Mouse (Mus musculus) frontal cortex, adult (tissue): ENCODE data around the gene Ghsr.
A peak's percentile ranks its signal among the peaks of the same experiment; 100 is the strongest.
"Not testable (repeated sequence)": the region's sequence is repeated elsewhere in the genome, so short reads cannot be mapped to it uniquely, and the experiment has no call there.

Experiments
- ATAC-seq: cut with Nextera tagmentation; 2 replicates; pipeline ENCODE4 v1.9.2; 2017; ENCODE audit warnings: mild to moderate bottlenecking, moderate library complexity, mixed read lengths; ENCODE audit not compliant: low TSS enrichment

The Ghsr gene

DNA sequence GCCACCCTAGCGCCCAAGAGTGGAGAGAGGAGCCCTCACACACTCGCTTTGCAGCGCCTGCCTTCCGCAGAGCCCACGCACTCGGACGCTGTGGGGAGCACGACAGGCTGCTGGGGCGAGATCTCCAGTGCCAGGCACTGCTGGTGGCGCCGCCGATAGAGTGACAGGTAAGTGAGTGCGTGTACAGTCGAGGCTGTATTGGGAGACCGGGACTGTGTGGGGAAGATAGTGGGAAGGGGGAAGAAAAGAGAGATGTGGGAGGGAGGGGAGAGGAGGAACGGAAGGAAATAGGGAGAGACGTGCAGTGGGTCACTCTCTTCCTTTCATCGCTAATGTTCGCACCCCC is at the start of gene Ghsr:
Gene Ghsr, plus strand, starts transcription at position 76 of the 346 bp plus-strand sequence.
- peak; percentile 73; the same call in 1 of the 2 replicates for ATAC-seq

DNA sequence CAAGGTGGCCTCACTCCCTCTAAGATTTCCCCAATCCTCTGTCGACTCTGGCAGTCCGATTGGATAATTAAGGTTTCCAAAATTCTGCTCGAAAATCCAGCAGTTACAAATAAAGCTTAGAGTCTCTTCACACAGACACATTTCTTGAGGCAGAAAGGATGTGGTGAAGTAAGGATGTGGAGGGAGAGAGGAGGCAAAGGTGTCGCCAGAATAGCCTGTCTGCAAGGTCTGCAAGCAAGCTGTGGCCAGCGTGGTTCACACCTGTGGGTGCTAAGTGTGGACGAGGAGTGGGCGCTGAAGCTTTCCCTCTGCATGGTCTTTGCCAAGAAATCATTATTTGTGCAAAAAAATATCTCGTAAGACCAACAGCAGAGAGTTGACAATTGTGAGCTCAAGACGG is 48.6 kb upstream of the Ghsr start:
- no peak for ATAC-seq

DNA sequence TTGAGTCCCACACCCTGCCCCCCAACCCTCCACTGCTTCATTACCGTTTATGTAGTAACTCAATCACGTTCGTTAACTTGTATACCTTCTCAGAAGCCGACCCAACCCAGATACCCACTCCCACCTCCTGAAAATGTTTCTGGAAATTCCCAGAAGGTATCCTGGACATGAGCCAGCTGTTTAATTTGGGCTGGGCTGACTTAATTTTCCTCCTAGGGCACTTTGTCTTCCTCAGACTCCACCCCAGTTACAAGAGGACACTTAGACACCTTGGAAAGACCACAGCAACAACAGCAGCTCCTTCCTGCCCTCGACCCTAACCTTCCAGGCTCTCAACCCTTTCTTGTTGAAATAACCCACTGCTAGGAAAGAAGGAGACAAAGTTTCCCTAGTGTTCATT is 47.6 kb upstream of the Ghsr start:
- ATAC-seq: no peak

DNA sequence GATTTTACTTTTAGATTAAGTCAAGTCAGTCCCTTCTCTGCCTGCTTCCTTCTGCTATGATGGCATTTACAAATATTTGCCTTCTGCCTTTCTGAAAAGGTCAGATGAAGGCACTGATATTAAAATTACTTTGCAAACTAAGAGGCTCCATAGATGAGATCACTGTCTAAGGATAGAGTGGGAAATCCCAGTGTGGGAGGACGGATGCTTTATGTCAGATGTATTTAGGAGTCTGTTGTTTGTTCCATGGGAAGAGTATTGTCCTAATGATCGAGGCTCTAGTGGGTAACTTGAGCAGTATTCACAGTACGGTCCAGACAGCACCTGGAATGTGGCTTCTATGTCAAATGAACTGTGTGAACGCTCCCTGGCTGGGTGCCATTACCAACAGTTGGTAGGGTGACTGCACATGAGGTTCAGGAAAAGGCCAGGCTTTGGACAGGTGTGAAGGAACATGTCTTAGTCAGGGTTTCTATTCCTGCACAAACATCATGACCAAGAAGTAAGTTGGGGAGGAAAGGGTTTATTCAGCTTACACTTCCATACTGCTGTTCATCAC is 44.4 kb upstream of the Ghsr start:
- ATAC-seq: no peak

DNA sequence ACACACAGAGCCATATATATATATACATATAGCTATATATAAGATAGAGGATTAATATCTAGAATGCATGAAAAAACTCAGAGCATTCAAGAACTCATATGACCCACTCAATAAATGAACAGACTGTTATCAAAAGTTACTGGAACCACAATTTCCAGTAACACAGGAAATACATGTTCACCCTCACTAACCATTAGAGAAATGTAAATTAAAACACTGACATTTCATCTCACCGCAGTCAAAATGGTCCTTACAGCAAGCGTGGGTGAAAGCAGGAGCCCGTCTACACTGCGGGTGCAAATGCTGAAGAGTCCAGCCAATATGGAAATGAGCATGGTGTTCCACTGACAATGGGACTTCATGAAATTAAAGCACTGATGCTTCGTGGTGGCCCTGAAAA is 40.4 kb upstream of the Ghsr start:
- no peak for ATAC-seq

DNA sequence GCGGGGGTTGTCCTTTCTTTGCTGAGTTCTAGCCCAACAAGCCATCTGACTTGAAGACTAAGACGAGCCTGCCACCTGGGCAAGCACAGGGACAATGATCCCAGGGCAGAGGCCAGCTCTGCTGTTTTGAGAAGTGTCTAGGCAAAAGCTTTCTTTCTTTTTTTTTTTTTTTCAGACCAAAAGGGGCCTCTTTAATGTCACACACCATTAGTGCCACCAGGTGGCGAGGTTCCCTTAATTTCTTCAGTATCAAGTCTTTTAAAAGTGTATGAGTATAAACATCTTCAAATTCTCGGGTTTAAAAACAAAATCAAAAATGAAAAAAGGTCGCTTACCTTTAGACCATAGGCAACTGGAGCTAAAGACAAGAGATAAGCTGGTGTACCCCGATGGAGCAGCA is 32.7 kb upstream of the Ghsr start:
- ATAC-seq: peak; percentile 73; the same call in 1 of the 2 replicates

DNA sequence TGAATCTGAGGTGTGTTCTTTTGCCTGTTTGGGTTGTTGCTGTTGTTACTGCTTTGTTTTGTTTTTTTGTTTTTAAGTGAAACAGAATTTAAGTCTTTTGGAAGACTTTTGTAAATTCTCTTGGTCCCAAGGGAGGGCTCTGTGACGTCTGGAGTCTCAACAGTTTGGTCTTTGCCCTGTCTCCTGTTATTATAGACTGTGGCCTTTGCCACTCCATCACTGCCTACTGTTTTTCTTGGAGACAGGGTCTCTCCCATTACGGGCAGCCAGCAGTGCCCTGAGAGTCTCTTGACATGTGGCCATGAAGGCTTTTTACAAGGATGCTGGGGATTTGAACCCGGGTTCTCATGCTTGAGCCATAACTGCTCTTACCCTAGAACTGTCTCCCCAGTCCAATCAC is 32.3 kb upstream of the Ghsr start:
- ATAC-seq: no peak

DNA sequence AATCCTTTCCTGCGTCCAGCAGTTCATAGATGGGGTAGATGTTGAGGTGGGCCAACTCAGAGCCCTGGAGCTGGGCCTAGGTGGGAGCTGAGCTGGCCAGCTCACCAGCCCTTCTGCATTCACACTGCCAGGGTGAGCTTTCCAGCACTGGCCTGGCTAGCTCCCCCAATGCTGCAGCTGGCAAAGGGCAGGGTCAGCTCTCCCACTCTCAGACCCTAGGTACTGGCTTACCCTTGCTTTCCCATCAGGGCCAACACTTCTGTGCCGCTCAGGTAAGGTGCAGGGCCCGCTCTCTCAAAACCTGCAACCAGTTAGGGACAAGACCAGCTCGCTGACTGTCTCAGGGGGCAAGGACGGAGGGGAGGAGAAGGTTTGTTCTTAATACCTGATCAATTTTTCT is 30.4 kb upstream of the Ghsr start:
- no peak for ATAC-seq

DNA sequence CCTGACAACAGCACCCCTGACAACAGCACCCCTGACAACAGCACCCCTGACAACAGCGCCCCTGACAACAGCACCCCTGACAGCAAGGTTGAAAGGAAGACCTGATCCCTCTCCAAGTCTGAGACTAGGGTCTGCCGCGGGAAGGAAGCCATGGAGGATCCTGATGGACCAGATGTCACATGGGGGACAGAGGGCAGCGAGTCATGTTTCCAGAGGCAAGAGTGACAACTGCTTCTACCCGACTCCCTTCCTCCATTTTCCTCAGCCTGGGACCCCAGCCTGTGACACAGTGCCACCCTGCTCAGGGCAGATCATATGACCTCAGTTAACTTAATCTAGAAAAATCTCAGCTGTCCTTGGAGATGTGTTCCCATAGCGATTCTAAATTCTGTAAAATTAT is 28.7 kb upstream of the Ghsr start:
- ATAC-seq: no peak

DNA sequence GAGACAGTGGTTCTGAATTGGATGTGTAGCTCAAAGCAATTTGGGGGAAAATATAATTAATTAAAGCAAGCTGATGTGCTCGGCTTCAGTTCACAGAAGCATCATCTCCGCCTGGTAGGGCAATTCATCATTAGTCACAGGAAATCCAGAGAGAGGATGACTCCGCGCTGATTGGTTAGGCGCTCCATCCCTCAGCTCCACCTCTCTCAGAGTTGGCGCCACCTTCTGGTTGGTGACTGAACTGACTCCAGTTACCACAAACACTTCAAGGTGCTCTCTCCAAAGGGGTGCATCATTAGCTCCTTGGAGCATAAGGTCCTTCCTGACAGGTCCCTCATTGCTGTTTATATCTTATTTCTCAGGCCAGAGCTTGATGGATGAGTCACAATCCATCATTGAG is 25.6 kb upstream of the Ghsr start:
- ATAC-seq: no peak

DNA sequence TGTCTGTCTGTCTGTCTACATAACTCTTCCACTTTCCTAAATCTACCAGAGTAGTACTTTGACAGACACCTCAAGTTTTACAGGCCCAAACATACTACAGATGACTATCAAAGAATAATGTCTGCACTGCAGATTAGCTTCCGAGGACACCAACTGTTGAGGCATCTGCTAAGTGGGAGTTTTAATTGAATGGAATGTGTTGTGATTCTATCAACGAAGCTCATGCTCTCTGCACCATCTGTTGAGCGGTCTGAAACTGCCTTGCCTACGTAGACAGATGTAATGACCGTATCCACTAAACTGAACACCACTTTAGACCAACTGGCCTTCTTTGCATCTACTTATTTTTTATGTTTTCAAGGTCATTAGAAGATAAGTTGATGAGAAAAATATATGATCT is 22.7 kb upstream of the Ghsr start:
- no peak for ATAC-seq

DNA sequence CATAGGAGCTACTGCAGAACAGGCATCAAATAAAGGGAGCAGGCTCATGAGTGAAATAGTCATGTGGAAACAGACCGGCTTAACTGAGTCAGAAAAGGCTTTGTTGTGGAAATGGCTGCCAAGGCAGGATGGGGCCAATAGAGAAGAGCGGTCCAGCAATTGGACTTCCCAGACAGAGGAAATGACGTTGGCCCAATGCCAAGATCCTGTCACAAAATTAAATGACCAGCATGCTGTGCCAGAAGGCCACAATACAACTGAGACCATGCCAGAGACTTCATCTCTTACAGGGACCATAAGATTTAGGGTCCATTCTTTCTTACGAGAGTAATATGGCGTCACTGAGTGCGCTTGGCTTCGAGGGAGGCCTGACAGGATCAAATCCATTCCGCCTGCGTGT is 20.0 kb upstream of the Ghsr start:
- ATAC-seq: no peak

DNA sequence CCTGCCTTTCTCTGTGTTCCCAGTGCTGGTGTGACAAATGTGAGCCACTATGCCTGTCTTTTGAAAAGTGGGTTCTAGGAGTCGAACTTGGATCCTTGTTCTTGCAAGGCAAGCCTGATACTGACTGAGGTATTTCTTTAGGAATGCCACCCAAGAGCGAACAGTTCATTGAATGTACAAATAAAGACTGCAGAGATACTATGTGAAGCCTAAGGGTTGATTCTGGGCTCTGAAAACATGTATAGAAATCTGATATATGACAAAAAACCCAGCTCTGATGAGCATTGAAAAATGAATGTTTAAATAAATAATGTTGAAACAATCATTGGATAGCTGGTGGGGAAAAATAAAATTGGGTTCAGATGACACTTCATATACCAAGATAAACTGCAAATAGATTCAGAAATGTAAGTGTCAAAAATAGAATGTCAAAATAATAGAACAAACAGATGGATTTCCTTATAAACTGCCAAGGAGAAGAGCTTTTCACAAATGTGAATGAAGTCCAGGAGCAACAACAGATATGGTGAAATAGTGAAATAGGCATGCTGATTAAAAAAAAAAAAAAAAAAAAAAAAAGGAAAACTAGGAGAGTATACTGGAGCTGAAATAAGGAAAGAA is 11.9 kb upstream of the Ghsr start:
- ATAC-seq: no peak

DNA sequence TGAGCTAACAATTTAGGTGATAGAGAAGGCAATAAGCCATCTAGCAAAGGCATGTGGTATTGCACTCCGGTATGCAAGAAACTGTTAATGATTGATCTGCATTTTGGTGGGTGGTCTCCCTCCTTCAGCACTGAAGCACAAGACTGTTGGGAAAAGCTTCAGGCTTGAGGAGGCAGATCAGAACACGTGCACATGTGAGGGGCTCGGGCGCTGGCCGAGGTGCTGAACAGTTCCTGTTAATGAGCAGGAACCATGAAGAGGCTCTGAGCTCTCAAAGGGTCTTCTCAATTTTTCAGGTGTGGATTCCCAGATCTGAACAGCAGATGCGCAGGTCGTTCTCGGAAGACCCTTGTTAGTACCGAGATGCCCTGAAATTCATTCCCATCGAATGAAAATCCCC is 1.0 kb upstream of the Ghsr start:
- ATAC-seq: no peak

DNA sequence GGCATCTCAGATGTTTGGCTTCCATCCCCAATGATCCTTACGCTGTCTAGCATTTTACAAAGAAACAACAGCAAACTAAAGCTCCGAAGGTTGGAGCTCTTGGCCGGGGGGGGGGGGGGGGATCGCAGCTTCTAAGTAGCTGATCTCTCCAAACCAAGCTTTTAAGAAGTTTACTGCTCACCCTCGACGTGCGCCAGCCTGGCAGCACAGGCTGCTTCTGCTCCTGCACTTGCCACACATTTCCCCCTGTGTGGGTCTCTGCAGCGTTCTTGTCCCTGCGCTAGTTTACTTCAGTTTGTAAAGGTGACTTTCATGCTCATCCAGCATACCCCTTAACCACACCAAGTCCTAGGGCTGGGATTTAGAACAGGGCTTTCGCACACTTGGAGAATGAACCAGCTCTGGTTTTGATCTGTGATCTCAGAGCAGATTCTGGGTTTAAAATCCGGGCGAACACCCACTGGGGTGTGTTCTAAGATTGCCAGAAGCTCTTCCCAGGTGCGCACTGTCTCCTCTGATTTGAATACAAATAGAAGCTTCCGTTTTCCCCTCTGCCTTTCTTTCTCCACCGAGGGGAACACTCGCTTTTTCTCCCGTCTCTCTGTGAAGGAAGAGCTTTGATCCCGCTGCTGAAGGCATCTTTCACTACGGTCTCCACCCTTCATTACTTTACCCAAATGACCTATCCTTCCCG is 422 bp upstream of the Ghsr start:
- no peak for ATAC-seq

DNA sequence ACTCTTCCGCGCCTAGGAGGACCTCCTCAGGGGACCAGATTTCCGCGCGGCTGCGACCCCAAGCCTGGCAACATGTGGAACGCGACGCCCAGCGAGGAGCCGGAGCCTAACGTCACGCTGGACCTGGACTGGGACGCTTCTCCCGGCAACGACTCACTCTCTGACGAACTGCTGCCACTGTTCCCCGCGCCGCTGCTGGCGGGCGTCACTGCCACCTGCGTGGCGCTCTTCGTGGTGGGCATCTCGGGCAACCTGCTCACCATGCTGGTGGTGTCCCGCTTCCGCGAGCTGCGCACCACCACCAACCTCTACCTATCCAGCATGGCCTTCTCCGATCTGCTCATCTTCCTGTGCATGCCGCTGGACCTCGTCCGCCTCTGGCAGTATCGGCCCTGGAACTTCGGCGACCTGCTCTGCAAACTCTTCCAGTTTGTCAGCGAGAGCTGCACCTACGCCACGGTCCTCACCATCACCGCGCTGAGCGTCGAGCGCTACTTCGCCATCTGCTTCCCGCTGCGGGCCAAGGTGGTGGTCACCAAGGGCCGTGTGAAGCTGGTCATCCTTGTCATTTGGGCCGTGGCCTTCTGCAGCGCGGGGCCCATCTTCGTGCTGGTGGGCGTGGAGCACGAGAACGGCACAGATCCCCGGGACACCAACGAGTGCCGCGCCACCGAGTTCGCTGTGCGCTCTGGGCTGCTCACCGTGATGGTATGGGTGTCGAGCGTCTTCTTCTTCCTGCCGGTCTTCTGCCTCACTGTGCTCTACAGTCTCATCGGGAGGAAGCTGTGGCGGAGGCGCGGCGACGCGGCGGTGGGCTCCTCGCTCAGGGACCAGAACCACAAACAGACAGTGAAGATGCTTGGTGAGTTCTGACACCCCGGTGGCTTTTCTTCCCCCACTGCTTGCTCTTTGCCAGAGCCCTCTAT is 837 bp downstream of the Ghsr start:
- peak; percentile 57; the same call in 1 of the 2 replicates for ATAC-seq

DNA sequence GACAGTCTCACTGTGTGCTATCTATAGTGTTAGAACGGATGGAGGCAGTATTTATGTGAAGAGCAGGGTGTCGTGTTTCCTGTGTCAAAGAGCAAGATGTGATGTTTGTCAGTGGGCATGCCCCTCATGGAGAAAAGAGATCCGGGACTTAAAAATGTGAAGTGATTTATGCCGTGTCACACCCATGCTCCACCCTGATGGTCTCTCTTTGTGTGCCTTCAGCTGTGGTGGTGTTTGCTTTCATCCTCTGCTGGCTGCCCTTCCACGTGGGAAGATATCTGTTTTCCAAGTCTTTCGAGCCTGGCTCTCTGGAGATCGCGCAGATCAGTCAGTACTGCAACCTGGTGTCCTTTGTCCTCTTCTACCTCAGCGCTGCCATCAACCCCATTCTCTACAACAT is 3.2 kb downstream of the Ghsr start:
- no peak for ATAC-seq

DNA sequence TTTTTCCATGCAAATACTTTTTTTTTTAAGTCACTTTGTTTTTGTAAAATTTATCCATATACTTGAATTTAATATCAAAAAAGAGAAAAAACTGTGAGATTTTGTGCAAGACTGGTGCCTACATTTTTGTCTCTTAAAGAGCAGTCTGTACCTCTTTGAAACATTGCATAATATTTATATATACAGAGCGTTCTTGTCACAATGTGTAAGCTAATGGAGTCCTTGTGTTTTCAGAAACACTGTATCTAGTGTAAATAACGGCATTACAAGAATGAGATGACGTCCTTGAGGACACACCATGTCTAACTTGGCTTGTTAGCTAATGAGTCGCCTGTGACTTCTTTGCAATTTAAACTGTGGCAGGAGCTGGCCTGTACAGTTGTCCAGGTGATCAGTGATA is 6.8 kb downstream of the Ghsr start:
- no peak for ATAC-seq

DNA sequence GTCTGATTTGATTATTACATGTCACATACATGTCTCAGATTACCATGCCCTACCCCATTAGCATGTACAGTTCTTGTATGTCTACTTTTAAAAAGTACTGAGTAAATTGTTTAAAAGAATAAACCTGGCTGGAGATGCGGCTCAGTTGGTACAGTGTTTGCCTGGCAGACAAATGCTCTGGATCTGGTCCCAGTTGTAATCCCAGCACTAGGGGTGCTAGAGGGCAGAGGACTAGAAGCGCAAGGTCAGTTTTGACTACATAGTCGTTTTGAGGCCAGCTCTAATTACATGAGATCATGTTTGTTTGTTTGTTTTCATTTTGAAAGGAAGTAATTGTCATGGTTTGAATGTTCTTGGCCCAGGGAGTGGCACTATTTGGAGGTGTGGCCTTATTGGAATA is 13.7 kb downstream of the Ghsr start:
- no peak for ATAC-seq

DNA sequence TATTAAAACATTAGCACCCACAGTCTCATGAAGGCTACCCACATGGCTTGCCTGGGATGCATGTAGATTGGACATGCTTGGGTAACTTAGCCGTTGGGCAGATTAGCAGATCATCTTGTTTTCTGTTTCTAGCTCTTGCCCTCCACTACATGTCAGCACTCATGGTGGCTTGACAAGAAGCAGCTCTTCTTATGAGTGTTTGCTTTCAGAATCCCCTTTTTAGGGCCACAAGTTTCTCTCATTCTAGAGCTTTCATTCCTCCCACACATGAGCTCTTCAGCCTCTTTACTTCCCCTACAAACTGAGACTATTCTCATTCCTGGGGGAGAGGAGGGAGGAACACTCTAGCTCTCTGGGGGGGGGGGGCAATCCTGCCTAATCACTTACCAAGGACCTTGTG is 18.8 kb downstream of the Ghsr start:
- no peak for ATAC-seq

DNA sequence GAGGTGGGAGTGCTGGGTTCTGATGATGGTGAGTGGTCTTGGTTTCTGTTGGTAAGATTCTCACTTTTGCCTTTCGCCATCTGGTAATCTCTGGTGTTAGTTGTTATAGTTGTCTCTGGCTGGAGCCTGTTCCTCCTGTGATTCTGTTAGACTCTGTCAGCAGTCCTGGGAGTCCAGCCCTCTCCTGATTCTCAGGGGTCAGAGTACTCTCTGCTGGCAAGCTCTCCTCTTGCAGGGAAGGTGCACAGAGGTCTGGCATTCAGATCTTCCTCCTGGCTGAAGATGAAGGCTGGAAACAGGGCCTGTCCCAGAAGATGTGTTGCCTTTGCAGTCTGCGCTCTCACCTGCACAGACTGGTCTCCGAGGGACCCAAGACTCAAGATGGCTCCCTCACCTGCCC is 29.8 kb downstream of the Ghsr start:
- ATAC-seq: not testable (repeated sequence)

DNA sequence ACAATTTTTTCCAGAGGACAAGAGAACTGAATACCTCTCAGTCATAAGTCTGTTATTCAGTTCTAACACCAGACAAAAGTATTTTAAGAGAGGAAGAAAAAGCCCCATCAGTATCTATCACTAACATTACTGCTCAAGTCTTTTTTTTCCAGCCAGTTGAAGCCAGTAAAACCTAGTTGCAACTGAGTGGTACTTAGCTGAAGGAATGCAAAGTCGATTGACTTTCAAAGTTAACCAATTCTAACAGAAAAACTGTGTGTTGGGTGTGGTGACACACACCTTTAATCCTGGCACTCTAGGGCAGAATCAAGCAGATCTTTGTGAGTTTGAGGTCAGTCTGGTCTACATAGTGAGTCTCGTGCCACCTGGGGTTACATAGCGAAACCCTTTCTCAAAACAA is 35.3 kb downstream of the Ghsr start:
- ATAC-seq: no peak

DNA sequence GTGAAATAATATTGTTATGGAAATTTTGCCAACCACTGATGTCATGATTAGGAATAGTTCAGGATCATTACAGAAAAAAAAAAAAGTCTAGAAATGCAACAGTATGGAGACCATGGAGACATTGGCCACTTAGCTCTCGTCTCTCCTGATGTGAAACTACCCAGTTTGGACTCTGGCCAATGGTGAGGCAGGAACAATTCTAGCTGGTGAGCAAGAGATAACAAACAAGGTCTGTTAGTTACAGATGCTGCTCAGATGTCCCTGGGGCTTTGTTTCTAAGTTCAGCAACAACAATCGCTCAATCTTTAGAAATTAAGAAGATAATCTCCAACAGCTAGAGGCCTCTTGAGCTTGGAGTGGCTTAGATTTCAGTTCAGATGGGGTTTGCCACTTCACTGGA is 37.4 kb downstream of the Ghsr start:
- no peak for ATAC-seq
